Mouse (Mus musculus): ENCODE data around the gene Ephb2. TPM values are rescaled to one million over a fixed set of nuclear protein-coding genes. Genes with fewer than 3 reads are reported as not detected.

Gene Ephb2
- total RNA-seq, 2 experiments from 2014 or later, result 4.6 to 5.4 TPM

- DNase-seq, result peak; percentile 35
Observed at GRCm38 (mm10) chr4:136731761-136732160, 104.0 kb downstream of the Ephb2 start.

GRCm38 (mm10) chr4:136731008-136731609, 104.7 kb downstream of the Ephb2 start:
- no peak for DNase-seq

- DNase-seq, result no peak
Observed at GRCm38 (mm10) chr4:136730501-136730900, 105.3 kb downstream of the Ephb2 start.

- DNase-seq, result no peak
Observed at GRCm38 (mm10) chr4:136729574-136729973, 106.2 kb downstream of the Ephb2 start.

GRCm38 (mm10) chr4:136726941-136727340, 108.8 kb downstream of the Ephb2 start:
- no peak for DNase-seq

GRCm38 (mm10) chr4:136724731-136725130, 111.1 kb downstream of the Ephb2 start:
- DNase-seq, result no peak

- no peak for DNase-seq
Observed at GRCm38 (mm10) chr4:136722361-136723082, 113.3 kb downstream of the Ephb2 start.

- no peak for DNase-seq
Observed at GRCm38 (mm10) chr4:136721937-136722336, 113.9 kb downstream of the Ephb2 start.

- no peak for DNase-seq
Observed at GRCm38 (mm10) chr4:136720025-136720424, 115.8 kb downstream of the Ephb2 start.

- no peak for DNase-seq
Observed at GRCm38 (mm10) chr4:136718193-136718986, 117.4 kb downstream of the Ephb2 start.

- no peak for DNase-seq
Observed at GRCm38 (mm10) chr4:136716561-136716972, 119.2 kb downstream of the Ephb2 start.

- no peak for DNase-seq
Observed at GRCm38 (mm10) chr4:136714530-136714929, 121.3 kb downstream of the Ephb2 start.

GRCm38 (mm10) chr4:136713889-136714288, 121.9 kb downstream of the Ephb2 start:
- DNase-seq, result no peak

- no peak for DNase-seq
Observed at GRCm38 (mm10) chr4:136713431-136713830, 122.4 kb downstream of the Ephb2 start.

GRCm38 (mm10) chr4:136711985-136712768, 123.6 kb downstream of the Ephb2 start:
- no peak for DNase-seq

GRCm38 (mm10) chr4:136710345-136710744, 125.4 kb downstream of the Ephb2 start:
- DNase-seq, result no peak

- no peak for DNase-seq
Observed at GRCm38 (mm10) chr4:136708956-136709355, 126.8 kb downstream of the Ephb2 start.

- DNase-seq, result no peak
Observed at GRCm38 (mm10) chr4:136706696-136707095, 129.1 kb downstream of the Ephb2 start.

- DNase-seq, result no peak
Observed at GRCm38 (mm10) chr4:136705091-136705490, 130.7 kb downstream of the Ephb2 start.

- no peak for DNase-seq
Observed at GRCm38 (mm10) chr4:136704551-136704950, 131.2 kb downstream of the Ephb2 start.

GRCm38 (mm10) chr4:136703351-136703750, 132.4 kb downstream of the Ephb2 start:
- DNase-seq, result no peak

GRCm38 (mm10) chr4:136702456-136702855, 133.3 kb downstream of the Ephb2 start:
- no peak for DNase-seq
